Mouse (Mus musculus): ENCODE measurements around the gene Cul7.

GRCm38 (mm10) chr17:46624598-46624997 lies 25.5 kb upstream of the Cul7 start:
- TF ChIP-seq CTCF (IDR thresholded peaks at IDR 0.05; ENCODE audit: extremely low read depth, insufficient read depth, insufficient read length, insufficient replicate concordance) (no peak), POLR2A (IDR thresholded peaks at IDR 0.05; ENCODE audit: low read depth, low read length) (no peak)

Measured in spleen, adult 2 months (tissue).